Mouse (Mus musculus) cerebellum, postnatal 36 days (tissue): ENCODE data around the gene Nat14.

ENCODE experiments used
- DNase-seq, 2 experiments: peaks; one replicate each; pipeline ENCODE4 v3.0.0; 2021 to 2022; ENCODE audit warnings: mixed read lengths in 2 of 2

Gene Nat14

DNA sequence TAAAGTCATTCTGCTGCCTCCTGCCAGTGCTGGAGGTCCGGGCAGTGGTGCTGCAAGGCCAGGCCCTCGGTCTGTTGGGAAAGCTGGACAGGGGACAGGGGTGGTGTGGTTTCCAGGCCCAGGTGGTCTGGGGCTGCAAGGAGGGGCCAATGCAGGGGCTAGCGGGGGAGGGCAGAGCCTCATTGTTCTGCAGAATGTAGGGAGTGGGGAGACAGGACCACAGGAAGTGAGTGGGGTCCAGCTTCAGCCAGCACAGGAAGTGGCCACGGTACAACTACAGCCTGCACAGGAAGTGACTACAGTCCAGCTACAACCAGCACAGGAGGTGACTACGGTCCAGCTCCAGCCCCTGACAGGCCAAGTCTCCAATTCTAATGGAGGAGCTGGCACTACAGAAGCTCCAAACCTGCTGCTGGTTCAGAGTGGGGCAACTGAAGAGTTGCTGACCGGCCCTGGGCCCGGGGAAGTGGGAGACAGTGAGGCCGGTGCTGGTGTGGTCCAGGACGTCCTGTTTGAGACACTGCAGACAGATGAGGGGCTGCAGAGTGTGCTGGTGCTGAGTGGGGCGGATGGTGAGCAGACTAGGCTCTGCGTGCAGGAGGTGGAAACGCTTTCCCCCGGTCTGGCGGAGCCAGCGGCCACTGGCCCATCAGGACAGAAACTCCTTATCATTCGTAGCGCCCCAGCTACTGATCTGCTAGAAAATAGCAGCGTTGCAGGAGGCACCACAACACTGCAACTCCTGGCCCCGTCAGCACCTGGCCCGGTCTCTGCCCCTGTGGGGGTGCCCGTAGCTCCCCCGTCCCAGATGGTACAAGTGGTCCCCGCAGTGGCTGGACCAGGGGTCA, 628 bp upstream of the Nat14 start:
- peak in 1 of 2 experiments; percentile 16 for DNase-seq

DNA sequence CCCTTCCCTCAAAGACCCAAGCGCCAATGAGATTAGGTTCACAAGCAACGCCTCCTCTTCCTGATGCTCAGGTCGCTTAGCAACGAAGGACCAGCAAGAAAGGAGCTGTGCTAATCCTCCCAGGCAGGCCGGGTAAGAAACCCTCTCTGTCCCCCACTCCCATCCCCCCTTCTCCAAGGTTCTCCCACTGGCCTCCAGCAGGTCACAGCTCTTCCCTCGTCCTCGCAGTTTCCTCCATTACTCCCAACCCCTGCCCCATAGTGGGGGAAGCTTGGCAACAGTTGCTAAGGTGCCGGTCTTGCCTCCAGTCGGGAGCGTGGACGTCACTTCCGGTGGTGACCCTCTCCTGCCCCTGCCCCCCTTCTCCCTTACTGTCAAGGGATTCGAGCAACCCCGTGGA, 680 bp downstream of the Nat14 start:
- peak; percentile 77 to 78 for DNase-seq

- DNase-seq = peak; percentile 78 to 83
Measured at GRCm38 (mm10) chr7:4922931-4923565, 1.2 kb downstream of the Nat14 start.

- peak; percentile 61 to 68 for DNase-seq
Measured at GRCm38 (mm10) chr7:4923586-4924364, 1.9 kb downstream of the Nat14 start.

GRCm38 (mm10) chr7:4924483-4924882, 2.7 kb downstream of the Nat14 start:
- no peak for DNase-seq

DNA sequence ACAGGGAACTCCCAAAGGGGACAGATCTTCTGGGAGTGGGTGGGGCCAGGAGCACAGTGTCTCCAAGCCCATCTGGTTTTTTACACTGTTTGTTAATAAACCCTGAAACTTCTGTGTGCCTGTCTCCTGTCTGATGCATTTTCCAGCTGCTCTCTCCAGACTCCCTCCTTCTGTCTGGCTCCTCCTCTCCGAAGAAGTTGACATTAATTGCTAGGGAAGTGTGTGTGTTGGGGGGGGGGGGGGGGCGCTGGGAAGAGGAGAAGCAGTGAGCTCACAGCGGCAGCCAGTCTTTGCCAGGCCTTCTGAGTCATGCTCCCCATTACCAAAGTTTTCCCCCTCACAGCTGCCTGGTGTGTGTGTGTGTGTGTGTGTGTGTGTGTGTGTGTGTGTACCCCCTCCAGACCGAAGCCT, 3.1 kb downstream of the Nat14 start:
- DNase-seq = no peak

GRCm38 (mm10) chr7:4925441-4926381, 3.9 kb downstream of the Nat14 start, which contains the start of gene Ssc5d:
Ssc5d (plus strand) TSS chr7:4925785.
- no peak for DNase-seq

DNA sequence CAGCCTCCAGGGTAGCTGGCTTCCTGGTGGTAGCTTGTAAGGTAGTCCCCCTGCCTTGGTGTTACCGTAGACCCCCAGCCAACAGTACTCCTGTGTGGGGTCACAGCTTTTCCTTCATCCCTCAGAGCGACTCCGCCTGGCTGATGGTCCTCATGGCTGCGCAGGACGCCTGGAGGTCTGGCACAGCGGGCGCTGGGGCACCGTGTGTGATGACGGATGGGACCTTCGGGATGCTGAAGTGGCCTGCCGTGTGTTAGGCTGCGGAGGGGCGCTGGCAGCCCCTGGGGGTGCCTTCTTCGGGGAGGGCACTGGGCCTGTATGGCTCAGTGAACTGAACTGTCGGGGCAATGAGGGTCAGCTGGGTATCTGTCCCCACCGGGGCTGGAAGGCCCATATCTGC, 5.0 kb downstream of the Nat14 start:
- DNase-seq = no peak

GRCm38 (mm10) chr7:4927711-4928110, 5.9 kb downstream of the Nat14 start:
- DNase-seq = no peak

DNA sequence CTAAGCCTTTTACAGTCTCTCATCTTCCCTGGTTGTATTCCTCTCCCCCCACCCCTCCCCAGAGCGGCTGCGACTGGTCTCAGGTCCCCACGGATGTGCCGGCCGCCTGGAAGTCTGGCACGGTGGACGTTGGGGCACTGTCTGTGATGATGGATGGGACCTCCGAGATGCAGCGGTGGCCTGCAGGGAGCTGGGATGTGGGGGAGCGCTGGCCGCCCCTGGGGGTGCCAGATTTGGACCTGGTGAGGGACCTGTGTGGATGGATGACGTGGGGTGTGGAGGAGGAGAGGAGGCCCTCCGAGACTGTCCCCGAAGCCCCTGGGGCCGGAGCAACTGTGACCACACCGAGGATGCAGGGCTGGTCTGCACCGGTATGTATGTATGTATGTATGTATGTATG, 6.5 kb downstream of the Nat14 start:
- DNase-seq = no peak

- no peak for DNase-seq
Measured at GRCm38 (mm10) chr7:4933103-4933502, 11.3 kb downstream of the Nat14 start.

GRCm38 (mm10) chr7:4934160-4934914, 12.5 kb downstream of the Nat14 start:
- no peak for DNase-seq

DNA sequence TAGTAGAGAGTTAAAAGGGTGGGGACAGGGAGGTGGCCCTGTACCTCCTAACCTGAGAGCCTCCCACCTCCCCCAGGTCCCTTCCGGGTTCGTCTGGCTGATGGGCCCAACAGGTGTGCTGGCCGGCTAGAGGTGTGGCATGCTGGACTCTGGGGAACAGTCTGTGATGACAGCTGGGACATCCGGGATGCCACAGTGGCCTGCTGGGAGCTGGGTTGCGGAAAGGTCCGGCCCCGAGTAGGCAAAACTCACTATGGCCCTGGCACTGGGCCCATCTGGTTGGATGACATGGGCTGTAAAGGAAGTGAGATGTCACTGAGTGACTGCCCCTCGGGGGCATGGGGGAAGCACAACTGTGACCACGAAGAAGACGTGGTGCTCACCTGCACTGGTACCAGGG, 15.0 kb downstream of the Nat14 start:
- DNase-seq = no peak

GRCm38 (mm10) chr7:4937392-4937791, 15.6 kb downstream of the Nat14 start:
- DNase-seq = no peak

- peak; percentile 79 to 82 for DNase-seq
Measured at GRCm38 (mm10) chr7:4938456-4938855, 16.6 kb downstream of the Nat14 start.

- peak; percentile 82 to 86 for DNase-seq
Measured at GRCm38 (mm10) chr7:4940068-4940479, 18.2 kb downstream of the Nat14 start.

- no peak for DNase-seq
Measured at GRCm38 (mm10) chr7:4942673-4943072, 20.8 kb downstream of the Nat14 start.

DNA sequence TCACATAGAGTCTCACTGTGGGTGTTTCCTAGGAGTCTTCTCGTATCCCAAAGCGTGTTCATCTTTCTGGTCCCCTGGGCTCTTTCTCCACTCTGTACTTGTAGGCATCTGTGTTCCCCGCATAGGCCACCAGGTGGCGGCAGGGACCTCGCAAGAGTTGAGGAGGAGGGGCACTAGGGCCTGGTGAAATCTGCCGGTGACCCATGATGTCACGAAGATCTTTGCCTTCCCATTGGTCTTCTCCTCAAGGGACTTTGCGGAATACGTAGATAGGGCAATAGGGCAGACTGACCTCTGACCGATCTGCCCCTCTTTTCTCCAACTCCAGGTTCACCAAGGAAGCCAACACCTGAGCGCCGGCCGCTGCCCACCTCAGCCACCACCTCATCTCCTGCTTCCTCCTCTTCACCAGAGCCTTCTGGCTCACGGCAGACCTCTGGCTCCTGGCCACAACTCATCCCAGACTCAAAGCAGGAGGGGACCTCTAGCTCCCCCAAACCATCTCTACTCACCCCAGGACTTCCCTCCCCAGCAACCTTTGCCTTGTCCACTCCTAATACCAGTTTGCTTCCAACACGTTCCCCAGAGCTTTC, 21.5 kb downstream of the Nat14 start:
- peak; percentile 96 to 99 for DNase-seq

- DNase-seq = no peak
Measured at GRCm38 (mm10) chr7:4947855-4948254, 26.0 kb downstream of the Nat14 start.

- DNase-seq = no peak
Measured at GRCm38 (mm10) chr7:4948386-4948785, 26.6 kb downstream of the Nat14 start.
